Mouse (Mus musculus) erythroblast, embryonic 14.5 days (primary cell): ENCODE data around the gene Dhrs3. TPM values are rescaled to one million over a fixed set of nuclear protein-coding genes. Genes with fewer than 3 reads are reported as not detected.

Experiments
- H3K27me3 ChIP-seq: 2 replicates; pipeline ENCODE4 v1.6.1; 2012; ENCODE audit warnings: inconsistent platforms; ENCODE audit not compliant: control insufficient read depth
- H3K36me3 ChIP-seq: 2 replicates; pipeline ENCODE4 v1.6.1; 2012; ENCODE audit warnings: mild to moderate bottlenecking, inconsistent platforms; ENCODE audit not compliant: control insufficient read depth
- H3K4me1 ChIP-seq: 2 replicates; pipeline ENCODE4 v1.6.1; 2012; ENCODE audit warnings: inconsistent platforms; ENCODE audit not compliant: control insufficient read depth
- H3K4me3 ChIP-seq: replicated peaks from 2 replicates; pipeline ENCODE3; 2012; ENCODE audit warnings: moderate library complexity, mild to moderate bottlenecking, inconsistent platforms
- H3K9me3 ChIP-seq: 2 replicates; pipeline ENCODE4 v1.6.1; 2012; ENCODE audit warnings: low read length, inconsistent platforms, mixed read lengths; ENCODE audit not compliant: control insufficient read depth
- GATA1 ChIP-seq: IDR thresholded peaks from 2 replicates; pipeline ENCODE4 v1.6.1; 2012; ENCODE audit warnings: low read length, inconsistent platforms, mixed read lengths
- TAL1 ChIP-seq: IDR thresholded peaks from 3 replicates; pipeline ENCODE4 v1.6.1; 2012; ENCODE audit warnings: low read length, inconsistent platforms, mixed read lengths
- polyA plus RNA-seq: library from polyadenylated mRNA; stranded (reverse); fragments of >175 nt; gene quantifications from 2 replicates; pipeline ENCODE4 v1.2.3, GENCODE M21; 2012

The Dhrs3 gene
- 0.30 and 0.31 TPM in 2 replicates for polyA plus RNA-seq

DNA sequence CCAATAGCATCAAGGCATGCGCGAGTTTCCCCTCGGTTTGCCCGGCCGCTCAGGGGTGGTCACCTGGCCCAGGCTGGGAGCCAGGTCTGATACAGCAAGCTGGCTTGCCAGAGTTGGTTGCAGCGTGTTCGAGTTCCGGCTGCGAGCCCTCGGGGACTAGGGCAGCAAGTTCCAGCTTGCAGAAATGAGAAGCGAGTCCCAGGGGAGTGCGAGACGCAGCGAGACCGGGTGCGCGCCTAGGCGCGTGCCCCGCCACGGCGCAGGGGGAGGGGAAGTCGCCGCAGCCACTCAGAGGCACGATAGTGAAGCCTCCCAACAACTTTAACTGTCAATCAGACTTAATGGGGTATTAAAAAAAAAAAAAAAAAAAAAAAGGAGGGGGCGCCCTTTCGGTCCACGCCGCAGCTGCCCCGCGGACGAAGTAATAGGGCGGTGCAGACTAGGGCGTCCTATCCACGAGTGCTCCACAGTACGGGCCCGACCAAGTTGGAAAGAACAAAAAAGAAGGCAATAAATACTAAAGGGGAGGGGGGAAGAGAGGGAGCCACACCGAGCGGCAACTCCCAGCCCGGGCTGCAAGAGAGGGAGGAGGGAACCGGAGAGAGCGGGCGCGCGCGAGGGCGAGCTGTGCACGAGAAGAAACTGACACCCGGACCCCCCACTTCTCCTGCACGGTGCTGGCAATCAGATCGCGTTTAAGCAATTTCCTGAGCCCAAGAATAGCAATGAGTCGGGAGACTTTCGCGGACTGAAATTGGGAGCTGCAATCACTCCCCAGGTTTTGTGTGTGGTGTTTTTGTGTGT lies at the start of gene Dhrs3:
Dhrs3 (plus strand) TSS at position 695 of the 804 bp plus-strand sequence.
- H3K9me3 ChIP-seq, result no peaks in the 10 kb centered on the region; the same call in 1 of the 2 replicates
- peak within 1 kb of the TSS; percentile 68 for H3K4me3 ChIP-seq
- no peaks in the 10 kb centered on the region for H3K36me3 ChIP-seq
- peaks cover 43% of the 10 kb centered on the region for H3K4me1 ChIP-seq
- no peak for TF ChIP-seq GATA1
- TF ChIP-seq TAL1, result no peak
- peaks cover 45% of the 10 kb centered on the region for H3K27me3 ChIP-seq

DNA sequence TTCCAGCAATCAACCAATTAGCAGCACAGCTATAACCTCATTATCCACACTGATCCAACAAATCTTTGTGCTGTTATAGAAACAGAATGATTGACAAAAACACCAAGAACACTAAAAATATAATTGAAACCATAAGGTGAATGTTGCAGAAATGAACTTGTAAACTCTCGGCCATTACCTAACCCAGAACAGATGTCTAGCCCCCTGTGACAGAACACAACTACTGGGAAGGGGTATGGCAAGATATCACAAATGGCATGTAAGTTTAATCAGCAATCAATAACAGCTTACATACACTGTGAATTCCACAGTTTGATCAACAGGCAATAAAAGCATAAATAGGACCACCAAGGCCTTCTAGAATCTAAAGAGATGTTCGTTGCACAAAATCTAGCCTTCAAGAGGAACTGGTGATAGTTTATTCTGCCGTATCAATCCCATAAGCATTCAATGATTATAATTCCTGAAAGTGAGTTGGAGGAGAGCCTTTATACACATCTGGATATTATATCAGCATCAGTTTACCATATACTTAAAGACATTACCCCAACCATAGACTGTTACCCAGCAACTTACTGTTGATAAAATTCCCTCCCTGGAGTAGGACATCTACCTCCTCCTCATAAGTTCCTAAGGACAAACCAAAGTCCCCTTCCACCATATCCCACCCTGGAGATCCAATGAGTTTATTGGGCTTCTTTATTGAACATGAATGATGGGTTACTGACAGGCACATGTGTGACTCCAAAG lies 30.7 kb upstream of the Dhrs3 start:
- Histone ChIP-seq H3K27me3 (no peaks in the 10 kb centered on the region), H3K36me3 (no peaks in the 10 kb centered on the region), H3K9me3 (no peaks in the 10 kb centered on the region), H3K4me3 (no peak overlapping the region), H3K4me1 (no peaks in the 10 kb centered on the region)
- no peak for TF ChIP-seq GATA1
- TF ChIP-seq TAL1, result no peak

DNA sequence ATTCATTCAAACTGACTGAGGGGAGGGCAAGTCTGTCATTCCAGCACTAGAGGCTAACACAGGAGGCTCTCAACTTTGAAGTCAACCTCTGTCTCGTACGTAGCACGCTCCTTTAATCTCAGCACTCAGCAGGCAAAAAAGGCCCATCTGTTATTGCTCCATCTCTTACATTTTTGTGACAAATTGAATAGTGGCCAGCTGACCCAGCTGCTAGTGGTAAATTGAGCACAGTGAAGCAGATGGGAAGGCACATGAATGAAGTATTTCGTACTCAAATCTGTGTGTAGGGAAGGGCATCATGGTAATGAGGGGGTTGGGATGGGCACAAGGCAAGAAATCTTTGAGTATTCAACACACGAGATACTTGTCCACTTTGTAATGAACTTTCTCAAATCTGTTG lies 24.7 kb upstream of the Dhrs3 start:
- Histone ChIP-seq H3K4me1 (no peaks in the 10 kb centered on the region), H3K36me3 (no peaks in the 10 kb centered on the region), H3K4me3 (no peak overlapping the region), H3K9me3 (no peaks in the 10 kb centered on the region), H3K27me3 (no peaks in the 10 kb centered on the region)
- TF ChIP-seq GATA1 (no peak), TAL1 (no peak)

DNA sequence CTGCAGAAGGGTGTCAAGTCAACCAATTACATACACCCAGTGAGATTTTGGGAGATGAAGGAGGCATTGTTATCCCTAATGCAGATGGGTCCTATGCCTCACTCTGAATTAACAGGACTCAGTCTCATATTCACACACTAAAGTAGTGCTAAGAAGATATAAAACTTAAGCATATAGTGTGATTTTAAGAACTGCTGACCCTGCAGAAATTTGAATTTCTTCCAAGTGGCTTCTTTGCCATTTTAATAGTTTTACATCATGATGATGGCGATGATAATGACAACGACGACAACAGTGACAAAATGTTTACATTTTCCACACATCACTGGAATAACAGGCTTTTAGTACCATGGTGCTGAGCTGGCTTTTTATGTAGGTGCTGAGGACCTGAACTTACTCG lies 24.0 kb upstream of the Dhrs3 start:
- H3K36me3 ChIP-seq, result no peaks in the 10 kb centered on the region
- H3K4me1 ChIP-seq, result no peaks in the 10 kb centered on the region
- TF ChIP-seq GATA1 (no peak), TAL1 (no peak)
- no peaks in the 10 kb centered on the region for H3K9me3 ChIP-seq
- no peak overlapping the region for H3K4me3 ChIP-seq
- no peaks in the 10 kb centered on the region for H3K27me3 ChIP-seq

DNA sequence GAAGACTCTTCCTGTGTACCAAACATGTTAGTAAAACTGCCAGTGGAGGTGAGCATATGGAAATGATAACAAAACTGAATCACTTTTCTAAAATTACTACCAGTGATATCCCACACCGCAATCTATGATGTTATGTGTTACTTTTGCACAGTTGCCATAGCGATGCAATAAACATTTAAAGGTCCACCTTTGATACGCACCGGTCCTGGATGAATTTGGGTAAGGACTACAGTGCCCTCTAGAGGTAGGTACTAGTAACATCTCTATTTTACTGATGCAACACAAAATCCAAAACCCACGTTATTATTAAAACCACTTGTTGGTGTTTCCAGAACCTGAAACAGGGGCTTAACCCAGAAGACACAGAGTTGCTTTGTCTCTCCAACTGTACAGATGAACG lies 19.7 kb upstream of the Dhrs3 start:
- H3K9me3 ChIP-seq, result no peaks in the 10 kb centered on the region
- H3K27me3 ChIP-seq, result no peaks in the 10 kb centered on the region
- H3K4me1 ChIP-seq, result no peaks in the 10 kb centered on the region
- H3K36me3 ChIP-seq, result no peaks in the 10 kb centered on the region
- no peak overlapping the region for H3K4me3 ChIP-seq
- no peak for TF ChIP-seq GATA1
- TF ChIP-seq TAL1, result no peak

DNA sequence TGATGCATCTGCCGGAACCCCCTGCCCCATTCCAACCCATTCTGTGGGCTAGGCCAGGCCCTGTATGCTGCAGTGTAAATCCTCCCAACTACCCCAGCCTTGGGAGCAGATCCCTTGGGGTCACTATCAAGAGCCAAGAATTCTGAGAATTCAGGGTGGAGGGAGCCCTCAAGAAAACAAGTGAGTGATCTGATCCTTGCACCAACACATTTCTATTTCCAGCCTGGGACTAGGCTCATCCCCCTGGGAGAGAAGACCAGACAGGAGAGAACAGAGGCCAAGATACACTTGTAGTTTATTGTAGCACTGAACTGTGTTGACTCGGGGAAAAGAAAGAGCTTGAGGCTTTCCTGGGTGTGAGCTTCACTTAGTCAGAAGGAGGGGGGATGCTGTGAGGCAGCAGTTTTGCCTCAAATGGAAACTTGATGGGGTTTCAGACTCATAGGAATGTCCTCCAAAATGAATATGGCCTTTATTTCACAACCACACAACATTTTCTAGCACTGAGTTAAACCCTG lies 17.0 kb upstream of the Dhrs3 start:
- Histone ChIP-seq H3K36me3 (no peaks in the 10 kb centered on the region), H3K4me3 (no peak overlapping the region)
- no peak for TF ChIP-seq TAL1
- TF ChIP-seq GATA1, result no peak

DNA sequence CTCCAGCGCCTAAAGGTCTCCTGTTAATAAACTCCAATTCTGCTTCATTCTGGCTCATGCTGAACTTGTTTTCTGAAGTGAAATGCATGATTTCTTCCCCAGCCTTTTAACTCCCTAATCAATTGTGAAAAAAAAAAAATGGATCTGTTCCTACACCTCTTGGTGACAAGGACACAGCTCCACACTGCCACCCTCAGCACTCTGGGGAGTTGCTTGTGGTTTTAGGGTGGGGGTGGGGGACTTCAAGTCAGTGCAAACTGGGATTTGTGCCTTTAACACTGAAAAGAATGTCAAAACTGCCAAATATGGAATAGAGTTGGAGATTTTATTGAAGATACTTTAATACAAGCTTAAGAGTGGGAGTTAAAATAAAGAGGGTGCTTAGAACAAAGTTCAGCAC lies 13.1 kb upstream of the Dhrs3 start:
- H3K27me3 ChIP-seq, result no peaks in the 10 kb centered on the region
- H3K36me3 ChIP-seq, result no peaks in the 10 kb centered on the region
- H3K9me3 ChIP-seq, result no peaks in the 10 kb centered on the region
- H3K4me1 ChIP-seq, result no peaks in the 10 kb centered on the region
- no peak for TF ChIP-seq GATA1
- no peak for TF ChIP-seq TAL1
- H3K4me3 ChIP-seq, result no peak overlapping the region

More for the DNA sequence above, 17.0 kb upstream of the Dhrs3 start:
- no peaks in the 10 kb centered on the region for H3K9me3 ChIP-seq
- H3K27me3 ChIP-seq, result no peaks in the 10 kb centered on the region
- H3K4me1 ChIP-seq, result no peaks in the 10 kb centered on the region

DNA sequence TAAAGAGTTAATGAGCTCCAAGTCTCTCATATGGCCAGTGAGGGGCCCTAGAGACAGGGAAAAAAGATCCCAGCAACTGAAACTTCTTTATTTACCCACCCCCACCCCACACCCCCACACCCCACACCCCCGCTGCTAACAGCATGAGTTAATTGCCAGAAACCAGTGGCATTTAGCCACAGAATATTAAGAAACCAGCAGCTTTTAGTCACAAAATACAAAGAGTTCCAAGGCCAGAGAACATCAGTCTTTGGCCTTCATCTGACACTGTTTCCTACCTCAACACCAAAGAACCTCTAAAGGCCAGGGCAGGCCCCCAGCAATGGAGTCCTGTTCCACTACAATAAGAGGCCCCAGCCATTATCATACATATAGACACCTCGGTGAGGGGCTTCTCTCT lies 11.3 kb upstream of the Dhrs3 start:
- TF ChIP-seq TAL1, result no peak
- no peak for TF ChIP-seq GATA1
- Histone ChIP-seq H3K27me3 (no peaks in the 10 kb centered on the region), H3K36me3 (no peaks in the 10 kb centered on the region), H3K9me3 (no peaks in the 10 kb centered on the region), H3K4me1 (no peaks in the 10 kb centered on the region), H3K4me3 (no peak overlapping the region)

DNA sequence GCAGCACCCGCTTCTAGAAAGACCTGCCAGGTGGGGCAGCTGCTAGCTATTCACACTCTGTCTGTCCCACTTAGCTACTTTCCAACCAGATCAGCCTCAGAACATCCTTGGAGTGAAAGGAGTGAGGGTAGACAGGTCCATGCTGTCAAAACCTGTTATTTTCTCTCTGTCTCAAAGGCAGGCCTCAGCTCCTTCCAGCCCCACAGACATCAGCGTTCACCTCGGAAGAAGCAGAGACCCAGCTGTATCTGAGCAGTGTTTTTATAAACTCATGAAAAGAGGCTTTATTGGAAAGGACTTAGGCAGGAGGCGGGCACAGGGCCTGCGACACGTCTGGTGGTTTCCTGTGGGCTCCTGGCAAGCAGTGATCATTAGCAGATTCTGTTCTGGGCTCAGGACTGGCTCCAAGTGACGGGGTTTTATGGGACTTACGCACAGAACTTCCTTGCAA lies 9.7 kb upstream of the Dhrs3 start:
- Histone ChIP-seq H3K36me3 (no peaks in the 10 kb centered on the region), H3K27me3 (no peaks in the 10 kb centered on the region), H3K4me3 (no peak overlapping the region), H3K4me1 (no peaks in the 10 kb centered on the region), H3K9me3 (no peaks in the 10 kb centered on the region)
- TF ChIP-seq GATA1, result no peak
- TF ChIP-seq TAL1, result no peak
